Mouse (Mus musculus): ENCODE data around the gene Tmem131l.

DNA sequence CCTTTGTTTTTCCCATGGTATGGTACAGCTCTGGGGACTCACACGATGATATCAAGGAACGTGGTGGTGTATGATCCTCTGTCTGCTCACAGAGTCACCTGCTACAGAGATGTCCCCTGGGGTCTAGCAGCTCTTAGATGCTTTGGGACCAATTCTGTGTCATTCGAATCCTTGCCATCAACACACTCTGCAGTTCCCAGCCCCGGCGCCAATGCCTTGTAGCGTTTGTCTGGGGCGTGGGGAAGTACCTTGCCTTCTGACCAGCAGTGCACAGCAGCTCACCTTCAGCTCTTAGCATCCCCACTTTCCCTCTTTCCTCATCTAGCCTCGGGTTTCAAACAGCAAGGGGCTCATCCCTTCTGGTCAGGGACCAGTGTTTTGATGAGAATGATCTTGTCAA is 30.8 kb upstream of the Tmem131l start:
- no peak for TF ChIP-seq CTCF (IDR thresholded peaks at IDR 0.05; ENCODE audit: extremely low read depth, insufficient read depth, low read length)
- no peak for TF ChIP-seq POLR2A (IDR thresholded peaks at IDR 0.05; ENCODE audit: extremely low read depth, insufficient read depth, low read length)
